Mouse (Mus musculus): ENCODE results near the gene Cyp4v3.

Cyp4v3 gene

DNA sequence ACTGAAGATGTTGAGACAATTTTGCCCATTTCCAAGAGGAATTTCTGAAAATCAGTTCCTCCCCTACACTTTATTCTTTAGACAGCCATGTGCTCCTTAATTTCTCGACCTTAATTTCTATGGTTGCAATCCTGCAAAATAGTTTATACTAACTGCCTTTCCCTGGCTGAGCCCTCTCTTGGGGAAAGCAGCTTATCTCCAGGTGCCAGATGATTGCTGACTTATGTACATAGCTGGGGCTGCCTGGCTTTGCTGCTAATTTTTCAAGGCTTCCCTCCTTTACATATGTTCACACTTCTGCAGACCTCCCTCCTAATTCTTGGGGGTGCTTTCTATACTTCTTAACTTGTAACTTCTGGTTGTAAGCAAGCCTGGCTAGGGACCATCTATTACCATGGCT lies 12.1 kb downstream of the Cyp4v3 start:
- DNase-seq (ENCODE audit: low spot score): no peak

- no peak for DNase-seq (ENCODE audit: low spot score)
Measured at GRCm38 (mm10) chr8:45310967-45311366, 22.0 kb downstream of the Cyp4v3 start.

- DNase-seq (ENCODE audit: low spot score): no peak
Measured at GRCm38 (mm10) chr8:45308366-45308765, 24.6 kb downstream of the Cyp4v3 start, which contains the start of gene Gm45753. Gene Gm45753, minus strand, starts transcription at chr8:45308466.

DNA sequence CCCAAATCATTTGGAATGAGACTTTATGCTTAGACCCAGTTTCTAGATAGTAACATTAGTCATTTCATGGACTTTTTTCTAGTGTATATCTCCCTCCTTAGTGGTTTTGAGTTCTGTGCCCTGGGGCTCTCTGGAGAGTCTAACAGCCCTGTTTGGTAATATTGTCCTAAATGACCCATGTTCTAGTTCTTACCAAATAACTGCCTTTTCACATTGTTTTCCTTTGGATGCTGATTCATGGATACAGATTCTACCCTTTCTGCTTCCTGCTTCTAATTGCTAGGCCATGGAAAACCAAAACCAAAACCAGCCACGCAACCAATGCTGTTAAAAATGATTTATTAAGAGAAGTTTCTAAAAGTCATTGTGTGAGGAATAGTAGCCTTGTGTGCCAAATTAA lies 27.5 kb downstream of the Cyp4v3 start:
- DNase-seq (ENCODE audit: low spot score): no peak

GRCm38 (mm10) chr8:45304354-45304753 lies 28.7 kb downstream of the Cyp4v3 start:
- DNase-seq (ENCODE audit: low spot score): no peak

DNA sequence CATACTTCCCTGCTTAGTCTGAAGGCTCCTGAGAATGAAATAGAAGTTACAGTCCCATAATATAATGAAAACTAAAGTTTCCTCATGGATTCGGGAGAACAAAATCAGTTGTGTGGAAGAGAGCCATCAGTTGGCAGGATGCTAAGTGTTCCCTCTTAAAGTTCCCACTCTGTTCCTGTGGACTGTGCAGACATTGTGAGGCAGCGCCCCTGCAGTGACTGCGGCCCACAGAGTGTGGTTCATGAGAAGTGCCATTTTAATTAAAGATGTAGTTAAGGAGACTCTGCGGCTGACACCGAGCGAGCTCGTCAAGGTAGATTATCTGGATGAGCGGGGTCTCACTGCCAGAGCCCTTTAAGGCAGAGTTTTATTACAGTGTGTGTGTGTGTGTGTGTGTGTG lies 30.6 kb downstream of the Cyp4v3 start:
- no peak for DNase-seq (ENCODE audit: low spot score)

DNA sequence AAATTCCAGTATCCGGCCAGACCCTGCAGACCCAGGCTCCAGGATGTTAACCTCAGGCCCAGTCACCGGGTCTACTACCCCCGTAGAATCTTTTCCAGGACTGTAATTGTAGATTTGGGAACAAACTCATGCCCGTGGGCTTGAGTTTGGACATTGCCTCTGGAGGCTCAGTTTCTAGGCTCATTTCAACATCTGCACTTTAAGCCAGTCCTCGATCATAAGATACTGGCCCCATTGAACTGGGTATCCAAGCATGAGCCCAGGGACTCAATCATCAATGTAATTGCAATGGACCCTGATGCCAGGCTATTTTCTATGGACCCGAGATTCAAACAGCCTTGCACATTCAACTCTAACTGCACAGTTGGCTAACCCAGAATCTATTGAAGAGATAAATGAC lies 37.7 kb downstream of the Cyp4v3 start:
- no peak for DNase-seq (ENCODE audit: low spot score)

DNA sequence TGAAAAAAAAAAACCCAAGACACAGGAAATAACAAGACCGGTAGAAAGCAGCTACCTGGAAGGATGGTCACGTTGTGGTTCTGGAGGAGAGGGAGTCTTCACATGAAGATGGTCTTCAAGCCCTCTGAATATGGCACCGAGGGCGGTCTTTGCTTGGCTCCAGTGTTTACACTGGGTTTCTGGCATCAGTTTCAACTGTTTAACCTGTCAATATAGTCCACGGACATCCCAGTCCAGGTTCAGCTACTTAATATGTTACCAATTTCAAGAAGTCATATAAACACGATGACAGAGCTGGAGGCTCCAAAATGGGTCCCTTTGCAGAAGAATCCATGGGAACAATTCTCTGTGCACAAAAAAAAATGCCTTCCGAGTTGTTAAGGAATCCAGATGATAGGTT lies 38.3 kb downstream of the Cyp4v3 start, which contains the start of gene Klkb1:
Gene Klkb1, minus strand, starts transcription at position 173 of the 400 bp plus-strand sequence.
- no peak for DNase-seq (ENCODE audit: low spot score)

DNA sequence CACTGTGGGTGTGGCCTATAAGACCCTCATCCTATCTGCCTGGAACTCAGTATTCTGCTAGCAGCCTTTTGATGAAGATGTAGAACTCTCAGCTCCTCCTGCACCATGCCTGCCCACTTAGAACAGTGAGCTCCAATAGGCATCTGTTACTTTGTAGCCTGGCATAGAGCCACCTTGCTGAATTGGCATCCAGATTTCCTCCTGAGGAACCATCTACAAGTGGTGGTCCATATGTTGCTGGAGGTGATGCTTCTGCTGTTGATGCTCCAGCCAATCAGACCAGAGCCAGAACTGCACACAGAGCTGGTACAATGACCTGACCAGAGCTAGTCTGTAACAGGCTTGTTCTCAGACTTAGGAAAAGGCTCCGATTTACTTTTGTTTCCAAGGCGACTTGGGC lies 41.2 kb downstream of the Cyp4v3 start:
- DNase-seq (ENCODE audit: low spot score): no peak

- DNase-seq (ENCODE audit: low spot score): no peak
Measured at GRCm38 (mm10) chr8:45281630-45282029, 51.4 kb downstream of the Cyp4v3 start.

- DNase-seq (ENCODE audit: low spot score): no peak
Measured at GRCm38 (mm10) chr8:45277453-45277852, 55.6 kb downstream of the Cyp4v3 start.

DNA sequence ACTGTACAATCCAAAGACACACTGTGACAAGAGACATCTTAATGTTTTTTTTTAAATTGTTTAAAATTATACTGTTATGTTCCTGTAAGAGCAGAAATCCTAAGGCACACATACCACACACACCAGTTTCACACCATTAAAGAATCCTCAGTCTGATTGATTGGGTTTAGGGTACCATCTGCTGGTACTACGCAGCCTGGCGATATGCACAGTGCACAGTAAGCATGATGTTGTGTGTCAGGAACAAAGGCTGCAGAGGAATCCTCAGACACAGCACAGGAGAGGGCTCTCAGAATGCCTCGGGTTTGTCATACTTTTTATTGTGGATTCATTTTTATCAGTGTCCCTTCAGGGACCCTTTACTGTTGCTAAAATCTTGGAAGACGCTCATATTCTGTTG lies 58.7 kb downstream of the Cyp4v3 start:
- no peak for DNase-seq (ENCODE audit: low spot score)

DNA sequence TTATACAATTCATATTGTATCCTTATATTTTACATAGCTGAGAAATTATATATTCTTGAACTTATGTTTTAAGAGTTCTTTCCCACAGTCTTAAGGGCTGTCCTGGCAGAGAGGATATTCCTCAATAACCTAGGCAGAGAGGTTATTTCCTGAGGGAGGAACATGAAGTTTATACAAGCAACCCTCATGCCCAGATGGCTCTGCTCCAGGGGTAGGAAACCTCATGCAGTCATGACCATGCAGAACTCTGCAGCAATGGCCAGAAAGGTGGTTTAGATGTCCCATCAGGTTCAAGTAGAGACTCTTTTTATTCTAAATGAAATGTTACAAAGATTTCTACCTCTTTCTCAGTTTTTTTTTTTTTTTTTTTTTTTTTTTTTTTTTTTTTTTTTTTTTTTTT lies 64.0 kb downstream of the Cyp4v3 start:
- DNase-seq (ENCODE audit: low spot score): no peak

DNA sequence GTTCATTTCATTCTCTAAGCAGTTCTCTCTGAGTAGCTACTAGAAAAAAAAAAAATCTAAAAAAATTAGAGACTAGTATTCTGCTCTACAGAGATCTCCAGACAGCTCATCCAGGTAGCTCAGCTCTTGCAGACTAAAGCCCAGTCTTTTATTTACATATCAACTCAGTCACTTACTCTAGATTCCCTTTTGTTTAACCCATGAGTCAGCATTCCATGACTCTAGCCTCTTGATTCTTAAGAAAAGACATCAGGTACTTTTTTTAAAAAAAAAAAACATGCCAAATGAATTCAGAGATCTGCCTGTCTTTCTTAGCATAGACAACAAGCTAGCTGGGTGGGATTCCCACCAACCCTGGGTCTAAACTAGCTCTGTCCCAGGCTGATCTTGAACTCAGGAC lies 64.5 kb downstream of the Cyp4v3 start:
- DNase-seq (ENCODE audit: low spot score): no peak

DNA sequence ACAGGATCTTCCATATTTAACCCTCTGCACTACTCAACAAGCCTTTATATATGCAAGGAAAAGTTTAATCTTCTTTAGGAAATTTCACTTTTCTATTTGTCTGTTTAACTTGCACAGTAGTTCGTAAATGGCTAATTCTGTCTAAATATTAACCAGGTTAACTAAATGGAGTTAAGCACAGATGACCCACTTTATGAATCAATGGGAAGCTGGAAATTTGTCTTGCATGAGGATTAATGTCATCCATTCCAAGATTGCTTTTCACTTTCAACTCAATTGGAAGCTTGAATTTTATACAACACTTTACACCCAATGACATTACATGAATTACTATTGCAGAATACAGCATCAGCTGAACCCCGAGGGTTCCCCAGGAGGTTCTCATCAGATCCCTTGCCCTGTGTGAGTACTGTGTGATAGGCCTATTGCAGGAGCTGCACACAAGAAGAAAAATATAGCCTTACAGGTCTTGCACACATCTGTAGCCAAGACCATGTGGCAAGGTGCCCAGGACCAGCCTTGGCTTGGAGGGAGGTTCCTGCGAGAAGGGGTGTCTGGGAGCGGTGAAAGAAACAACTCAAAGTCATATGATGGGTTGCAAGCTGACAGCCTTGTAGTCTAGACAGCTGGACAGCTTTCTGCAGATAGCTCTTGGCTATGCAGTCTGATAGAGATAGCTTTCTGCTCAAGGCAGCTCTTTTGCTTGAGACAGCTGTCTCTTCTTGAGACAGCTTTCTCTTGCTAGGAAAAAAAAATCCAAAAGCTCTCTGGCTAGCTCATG lies 65.2 kb downstream of the Cyp4v3 start:
- DNase-seq (ENCODE audit: low spot score): peak; percentile 38

- no peak for DNase-seq (ENCODE audit: low spot score)
Measured at GRCm38 (mm10) chr8:45266993-45267392, 66.0 kb downstream of the Cyp4v3 start.

DNA sequence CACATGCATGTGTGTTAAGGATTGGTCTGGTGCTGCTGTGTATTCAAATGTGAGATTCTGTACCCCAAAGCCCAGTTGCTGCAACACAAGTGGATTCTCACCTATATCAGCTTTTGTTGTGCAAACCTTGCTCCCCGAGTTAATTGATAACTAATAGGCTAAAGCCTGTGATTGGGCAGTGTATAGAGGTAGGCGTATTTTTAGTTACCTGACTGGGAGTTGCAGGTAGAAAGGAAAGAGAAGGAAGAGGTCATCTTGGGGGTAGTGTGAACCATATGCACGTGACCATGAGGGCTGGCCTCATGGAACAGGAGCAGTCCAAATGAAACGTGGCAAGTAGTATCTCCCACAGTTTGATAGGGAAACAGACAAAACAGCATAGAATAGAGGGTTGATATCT lies 68.1 kb downstream of the Cyp4v3 start:
- DNase-seq (ENCODE audit: low spot score): no peak

DNA sequence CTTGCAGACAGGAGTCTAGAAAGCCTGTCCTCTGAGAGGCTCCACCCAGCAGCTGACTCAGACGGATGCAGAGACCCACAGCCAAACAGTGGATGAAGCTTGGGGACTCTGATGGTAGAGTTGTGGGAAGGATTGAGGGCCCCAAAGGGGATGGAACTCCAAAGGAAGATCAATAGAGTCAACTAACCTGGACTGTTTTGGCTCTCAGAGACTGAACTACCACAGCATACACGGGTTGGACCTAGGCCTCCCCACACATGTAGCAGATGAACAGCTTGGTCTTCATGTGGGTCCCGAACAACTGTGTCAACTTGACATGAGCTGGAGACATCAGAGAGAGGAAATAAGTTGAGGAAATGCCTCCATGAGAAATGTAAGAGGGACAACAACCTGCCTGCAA lies 70.2 kb downstream of the Cyp4v3 start:
- no peak for DNase-seq (ENCODE audit: low spot score)

DNA sequence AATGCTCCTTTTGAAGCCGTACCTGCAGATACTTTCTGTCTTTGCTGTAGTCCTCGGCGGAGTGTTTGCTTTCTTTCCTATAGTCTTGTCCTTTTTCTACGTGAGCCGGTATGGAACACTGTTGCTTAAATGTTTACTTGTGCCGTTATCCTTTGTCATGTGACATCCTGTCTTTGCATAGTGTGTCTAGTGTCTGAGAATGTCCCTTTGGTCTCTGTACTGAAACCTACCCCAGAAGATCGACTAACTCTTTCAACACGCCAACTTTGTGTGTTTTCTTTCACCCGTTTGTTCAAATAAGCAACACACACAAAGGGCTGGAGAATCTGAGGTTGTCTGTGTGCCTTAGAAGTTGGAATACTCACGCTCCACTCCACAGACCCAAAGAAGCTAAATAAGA lies 71.1 kb downstream of the Cyp4v3 start, which contains the start of gene F11:
Gene F11, minus strand, starts transcription at position 112 of the 400 bp plus-strand sequence.
- no peak for DNase-seq (ENCODE audit: low spot score)

DNA sequence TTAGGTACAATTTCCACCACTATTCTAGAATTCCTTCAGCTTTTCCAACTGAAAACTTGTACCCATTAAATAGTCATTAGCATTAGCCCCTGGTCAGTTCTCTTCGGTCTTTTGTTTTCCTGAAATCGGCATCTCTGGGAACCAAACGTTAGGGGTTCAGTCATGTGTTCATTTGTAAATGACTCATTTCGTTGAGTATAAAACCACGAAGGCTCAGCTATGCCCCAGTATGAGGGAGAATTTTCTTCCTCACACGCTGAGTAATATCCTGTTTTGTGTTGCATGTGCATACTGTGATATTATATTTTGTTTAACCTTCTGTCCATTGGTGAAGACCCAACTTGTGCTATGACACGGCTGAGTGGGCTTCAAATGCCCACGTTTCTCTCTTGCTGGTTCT lies 74.6 kb downstream of the Cyp4v3 start:
- DNase-seq (ENCODE audit: low spot score): no peak

GRCm38 (mm10) chr8:45255040-45255439 lies 78.0 kb downstream of the Cyp4v3 start:
- no peak for DNase-seq (ENCODE audit: low spot score)

Measured in ovary, postnatal 36 days (tissue).